Mouse (Mus musculus) liver, embryonic 12.5 days (tissue): ENCODE data around the gene Rdh7. TPM values are rescaled to one million over a fixed set of nuclear protein-coding genes. Genes with fewer than 3 reads are reported as not detected.
"Not testable (repeated sequence)": the region's sequence is repeated elsewhere in the genome, so short reads cannot be mapped to it uniquely, and the experiment has no call there.

ENCODE experiments used
- ATAC-seq: fragments of 200-750 bp; cut with Nextera tagmentation; 2 replicates; pipeline ENCODE4 v1.8.0; 2017; ENCODE audit warnings: moderate number of reproducible peaks, mild to moderate bottlenecking, moderate library complexity
- H3K27ac ChIP-seq: fragments of 300-500 bp; sonication (generic); 2 replicates; pipeline ENCODE4 v1.5.1; 2016; ENCODE audit warnings: mild to moderate bottlenecking
- H3K27me3 ChIP-seq: fragments of 300-500 bp; sonication (generic); replicated peaks from 2 replicates; pipeline ENCODE4 v1.6.1; 2016; ENCODE audit warnings: mild to moderate bottlenecking, moderate library complexity
- H3K36me3 ChIP-seq: fragments of 300-500 bp; sonication (generic); 2 replicates; pipeline ENCODE4 v1.6.1; 2016; ENCODE audit warnings: mild to moderate bottlenecking, moderate library complexity
- H3K4me1 ChIP-seq: fragments of 300-500 bp; sonication (generic); 2 replicates; pipeline ENCODE4 v1.6.1; 2016
- H3K4me2 ChIP-seq: fragments of 300-500 bp; sonication (generic); 2 replicates; pipeline ENCODE4 v1.6.1; 2016; ENCODE audit warnings: mild to moderate bottlenecking, moderate library complexity
- H3K4me3 ChIP-seq: fragments of 300-500 bp; sonication (generic); 2 replicates; pipeline ENCODE4 v1.5.1; 2016; ENCODE audit warnings: mild to moderate bottlenecking, moderate library complexity
- H3K9ac ChIP-seq: fragments of 300-500 bp; sonication (generic); 2 replicates; pipeline ENCODE4 v1.6.1; 2016; ENCODE audit warnings: mild to moderate bottlenecking, moderate library complexity
- H3K9me3 ChIP-seq: fragments of 300-500 bp; sonication (generic); replicated peaks from 2 replicates; pipeline ENCODE4 v1.6.1; 2016; ENCODE audit warnings: mild to moderate bottlenecking, moderate library complexity
- WGBS: fragments of 180-500 bp; shearing (Covaris S2); methylation state at CpG from one replicate; pipeline ENCODE4 v1.1.7; 2016; ENCODE audit not compliant: insufficient replicate concordance; 5-methylcytosine and 5-hydroxymethylcytosine counted together
- polyA plus RNA-seq: library from polyadenylated mRNA; unstranded; fragments of >200 nt; fragmentation: Nextera tagmentation; extraction: Ambion mirVana; gene quantifications from 2 replicates; pipeline ENCODE4 v1.2.1, GENCODE M21; 2016

The Rdh7 gene
- polyA plus RNA-seq, 1 experiment from 2014 or later = not detected

DNA sequence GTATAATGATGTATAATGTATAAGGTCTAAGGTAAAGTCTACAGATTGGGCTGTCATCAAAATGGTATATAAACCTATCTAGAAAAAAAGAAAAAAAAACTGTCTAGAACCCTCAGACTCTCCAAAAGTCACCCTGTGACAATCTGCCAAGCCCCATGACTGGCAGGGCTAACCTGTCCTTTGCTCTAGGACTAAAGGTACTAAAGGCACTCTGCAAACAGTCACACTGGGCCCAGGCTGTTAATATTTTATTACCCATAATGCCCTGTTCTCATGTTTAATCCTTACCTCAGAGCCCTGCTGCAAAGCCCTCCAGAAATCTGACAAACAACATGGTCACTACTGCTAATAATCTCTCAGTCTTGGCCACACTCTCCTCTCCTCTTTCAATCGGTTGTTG, 2.1 kb downstream of the Rdh7 start:
- no peak for ATAC-seq
- no peaks in the 10 kb centered on the region for H3K4me1 ChIP-seq
- H3K9ac ChIP-seq = no peak overlapping the region
- H3K9me3 ChIP-seq = no peaks in the 10 kb centered on the region
- H3K4me2 ChIP-seq = no peak overlapping the region
- 62% methylated on average over 1 of the region's 1 CpGs for WGBS
- no peak overlapping the region for H3K27ac ChIP-seq
- no peak overlapping the region for H3K4me3 ChIP-seq
- H3K27me3 ChIP-seq = no peaks in the 10 kb centered on the region
- H3K36me3 ChIP-seq = no peaks in the 10 kb centered on the region

- Histone ChIP-seq H3K27ac (no peak overlapping the region), H3K4me3 (no peak overlapping the region), H3K36me3 (no peaks in the 10 kb centered on the region), H3K9me3 (no peaks in the 10 kb centered on the region), H3K4me1 (peaks cover 18% of the 10 kb centered on the region), H3K9ac (no peak overlapping the region), H3K4me2 (no peak overlapping the region), H3K27me3 (no peaks in the 10 kb centered on the region)
- no peak for ATAC-seq
- WGBS = 78% methylated on average over 4 of the region's 4 CpGs
Measured at GRCm38 (mm10) chr10:127881041-127881440, 7.6 kb downstream of the Rdh7 start.

DNA sequence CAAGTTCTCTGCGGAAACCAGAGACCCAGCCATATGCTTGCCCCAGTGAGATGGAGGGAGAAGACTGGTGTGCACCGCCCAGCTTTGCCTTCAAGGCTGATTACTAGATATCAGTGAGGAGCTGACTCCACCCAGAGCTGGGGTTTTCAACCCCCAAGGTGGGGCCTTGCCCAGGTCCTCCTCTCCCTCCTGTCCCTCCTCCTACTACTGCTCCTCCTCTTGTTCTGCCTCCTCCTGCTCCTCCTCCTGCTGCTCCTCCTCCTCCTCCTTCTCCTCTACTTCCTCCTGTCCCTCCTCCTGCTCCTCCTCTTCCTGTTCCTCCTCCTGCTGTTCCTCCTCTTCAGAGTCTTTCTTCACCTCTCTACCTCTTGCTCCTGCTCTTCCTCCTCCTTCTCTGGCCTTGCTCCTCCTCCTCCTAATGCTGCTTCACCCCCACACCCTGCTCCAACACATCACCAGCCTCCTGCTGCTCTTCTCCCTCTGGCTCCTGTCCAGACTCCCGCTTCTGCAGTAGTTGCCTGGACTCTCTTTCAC, 9.4 kb downstream of the Rdh7 start:
- Histone ChIP-seq H3K4me2 (0 out of 2 replicates have a peak overlapping the region, but pooled peaks have one; percentile 1), H3K27ac (no peak overlapping the region), H3K9ac (no peak overlapping the region), H3K4me3 (no peak overlapping the region), H3K4me1 (peaks cover 18% of the 10 kb centered on the region), H3K36me3 (no peaks in the 10 kb centered on the region), H3K27me3 (no peaks in the 10 kb centered on the region), H3K9me3 (no peaks in the 10 kb centered on the region)
- 50% methylated on average over 3 of the region's 3 CpGs for WGBS
- peak; percentile 80 for ATAC-seq

- peak overlapping the region; percentile 62; the same call in 1 of the 2 replicates for H3K27ac ChIP-seq
- H3K36me3 ChIP-seq = no peaks in the 10 kb centered on the region
- H3K4me3 ChIP-seq = no peak overlapping the region
- peaks cover 18% of the 10 kb centered on the region for H3K4me1 ChIP-seq
- no peak overlapping the region for H3K9ac ChIP-seq
- 36% methylated on average over 3 of the region's 3 CpGs for WGBS
- no peaks in the 10 kb centered on the region for H3K9me3 ChIP-seq
- ATAC-seq = peak; percentile 38
- 0 out of 2 replicates have a peak overlapping the region, but pooled peaks have one; percentile 1 for H3K4me2 ChIP-seq
- H3K27me3 ChIP-seq = no peaks in the 10 kb centered on the region
Measured at GRCm38 (mm10) chr10:127878262-127879057, 10.2 kb downstream of the Rdh7 start.

DNA sequence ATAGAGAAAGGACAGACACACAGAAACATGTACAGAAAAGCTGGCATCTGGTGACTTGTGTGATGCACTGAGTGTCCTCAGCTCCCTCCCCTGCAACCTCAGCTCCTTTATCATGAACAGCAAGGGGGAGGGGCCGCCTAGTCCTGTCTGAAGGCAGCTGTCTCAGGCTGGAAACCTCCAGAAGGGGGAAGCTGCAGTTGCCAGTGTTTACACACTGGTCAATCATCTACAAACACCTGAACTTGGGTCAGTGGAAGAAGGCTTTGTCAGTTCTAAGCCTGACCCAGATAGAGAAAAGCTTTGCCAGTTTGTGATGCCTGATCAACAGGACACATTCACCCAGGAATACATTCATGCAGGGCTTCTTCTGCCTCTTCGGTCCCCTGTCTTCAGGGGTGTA, 10.9 kb downstream of the Rdh7 start:
- peak overlapping the region; percentile 62; the same call in 1 of the 2 replicates for H3K27ac ChIP-seq

GRCm38 (mm10) chr10:127872484-127872883, 16.1 kb downstream of the Rdh7 start:
- no peak for ATAC-seq
- Histone ChIP-seq H3K9me3 (no peaks in the 10 kb centered on the region; the same call in 1 of the 2 replicates), H3K27ac (no peak overlapping the region), H3K4me2 (no peak overlapping the region), H3K36me3 (no peaks in the 10 kb centered on the region), H3K4me1 (no peaks in the 10 kb centered on the region), H3K27me3 (no peaks in the 10 kb centered on the region), H3K9ac (no peak overlapping the region), H3K4me3 (no peak overlapping the region)
- 63% methylated on average over 4 of the region's 4 CpGs for WGBS

More for the DNA sequence above, 10.9 kb downstream of the Rdh7 start:
- Histone ChIP-seq H3K9ac (no peak overlapping the region), H3K36me3 (no peaks in the 10 kb centered on the region), H3K27me3 (no peaks in the 10 kb centered on the region), H3K4me1 (peaks cover 18% of the 10 kb centered on the region), H3K4me2 (no peak overlapping the region), H3K9me3 (no peaks in the 10 kb centered on the region), H3K4me3 (no peak overlapping the region)
- peak; percentile 57 for ATAC-seq
- 42% methylated on average over 2 of the region's 2 CpGs for WGBS

GRCm38 (mm10) chr10:127866232-127866631, 22.4 kb downstream of the Rdh7 start, which contains the start of gene Rdh16f2:
Rdh16f2 (plus strand) TSS chr10:127866474.
- Histone ChIP-seq H3K36me3 (no peaks in the 10 kb centered on the region), H3K4me2 (no peak within 1 kb of the TSS), H3K9ac (no peak within 1 kb of the TSS), H3K4me3 (no peak within 1 kb of the TSS), H3K4me1 (no peaks in the 10 kb centered on the region), H3K9me3 (no peaks in the 10 kb centered on the region; the same call in 1 of the 2 replicates), H3K27ac (no peak within 1 kb of the TSS), H3K27me3 (no peaks in the 10 kb centered on the region)
- 66% methylated on average over 3 of the region's 3 CpGs for WGBS
- ATAC-seq = no peak

DNA sequence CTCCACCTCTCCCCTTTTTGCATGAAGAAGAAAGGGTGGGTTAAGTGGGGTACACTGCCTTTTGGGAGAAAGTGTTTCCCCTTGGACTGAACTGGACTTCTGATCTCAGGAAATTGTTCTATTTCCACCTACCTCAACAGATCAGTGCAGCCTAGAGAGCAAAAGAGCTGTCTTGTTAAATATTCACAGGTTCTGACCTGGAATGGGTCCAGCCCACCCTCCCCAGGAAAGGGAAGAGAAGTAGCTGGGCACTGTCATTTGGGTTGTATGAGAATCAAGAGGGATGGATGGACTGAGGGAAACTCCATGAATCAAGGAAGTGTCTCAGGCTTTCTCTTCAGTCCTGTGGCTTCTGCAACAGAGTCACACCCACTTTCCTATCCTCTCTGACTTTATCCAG, 23.7 kb downstream of the Rdh7 start:
- Histone ChIP-seq H3K4me1 (no peaks in the 10 kb centered on the region), H3K36me3 (no peaks in the 10 kb centered on the region), H3K9me3 (no peaks in the 10 kb centered on the region), H3K9ac (no peak overlapping the region), H3K27ac (no peak overlapping the region), H3K4me3 (no peak overlapping the region), H3K27me3 (no peaks in the 10 kb centered on the region), H3K4me2 (no peak overlapping the region)
- ATAC-seq = no peak

GRCm38 (mm10) chr10:127856376-127856775, 32.2 kb downstream of the Rdh7 start:
- H3K27ac ChIP-seq = no peak overlapping the region
- H3K4me2 ChIP-seq = no peak overlapping the region
- H3K9ac ChIP-seq = no peak overlapping the region
- ATAC-seq = no peak
- no peak overlapping the region for H3K4me3 ChIP-seq
- H3K27me3 ChIP-seq = no peaks in the 10 kb centered on the region
- no peaks in the 10 kb centered on the region for H3K9me3 ChIP-seq
- no peaks in the 10 kb centered on the region for H3K36me3 ChIP-seq
- no peaks in the 10 kb centered on the region for H3K4me1 ChIP-seq

DNA sequence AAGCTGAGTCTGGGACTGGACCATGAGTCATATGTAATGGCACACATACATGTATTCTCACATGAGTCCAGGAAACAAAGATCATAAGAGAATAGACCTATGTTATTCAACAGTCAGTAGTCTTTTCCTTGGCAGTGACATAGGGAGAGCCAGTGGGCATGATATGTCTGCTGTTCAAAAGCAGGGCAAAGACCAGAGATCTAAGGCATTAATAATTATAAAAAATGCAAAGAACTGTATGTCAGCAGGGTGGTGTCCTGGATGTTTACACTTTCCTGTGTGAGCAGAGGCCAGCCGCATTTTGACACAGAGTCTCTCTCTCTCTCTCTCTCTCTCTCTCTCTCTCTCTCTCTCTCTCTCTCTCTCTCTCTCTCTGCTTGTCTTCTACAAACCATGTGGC, 39.0 kb downstream of the Rdh7 start, which contains the start of gene Rdh19:
TSS of gene Rdh19 (plus strand) at position 301 of the 400 bp plus-strand sequence.
- no peaks in the 10 kb centered on the region for H3K27me3 ChIP-seq
- 77% methylated on average over 1 of the region's 1 CpGs for WGBS

DNA sequence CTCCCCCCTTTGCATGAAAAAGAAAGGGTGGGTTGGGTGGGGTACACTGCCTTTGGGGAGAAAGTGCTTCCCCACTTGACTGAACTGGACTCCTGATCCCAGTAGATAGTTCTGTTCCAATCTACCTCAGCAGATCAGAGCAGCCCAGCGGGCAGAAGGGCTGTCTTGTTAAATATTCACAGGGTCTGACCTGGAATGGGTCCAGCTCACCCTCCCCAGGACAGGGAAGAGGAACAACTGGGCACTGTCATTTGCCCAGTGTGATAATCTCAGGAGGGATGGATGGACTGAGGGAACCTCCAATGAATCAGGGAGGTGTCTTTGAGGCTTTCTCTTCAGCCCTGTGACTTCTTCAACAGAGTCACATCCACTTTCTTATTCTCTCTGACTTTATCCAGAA, 40.5 kb downstream of the Rdh7 start:
- Histone ChIP-seq H3K4me1 (no peaks in the 10 kb centered on the region), H3K36me3 (no peaks in the 10 kb centered on the region), H3K27me3 (no peaks in the 10 kb centered on the region), H3K4me3 (no peak overlapping the region), H3K9ac (no peak overlapping the region), H3K4me2 (no peak overlapping the region), H3K27ac (no peak overlapping the region), H3K9me3 (no peaks in the 10 kb centered on the region)
- 47% methylated on average over 1 of the region's 1 CpGs for WGBS
- peak; percentile 57; the same call in 1 of the 2 replicates for ATAC-seq

More for the DNA sequence above, 39.0 kb downstream of the Rdh7 start, which contains the start of gene Rdh19:
- Histone ChIP-seq H3K27ac (no peak within 1 kb of the TSS), H3K9me3 (no peaks in the 10 kb centered on the region), H3K4me3 (no peak within 1 kb of the TSS), H3K36me3 (no peaks in the 10 kb centered on the region), H3K4me1 (no peaks in the 10 kb centered on the region), H3K4me2 (no peak within 1 kb of the TSS), H3K9ac (no peak within 1 kb of the TSS)
- no peak for ATAC-seq

DNA sequence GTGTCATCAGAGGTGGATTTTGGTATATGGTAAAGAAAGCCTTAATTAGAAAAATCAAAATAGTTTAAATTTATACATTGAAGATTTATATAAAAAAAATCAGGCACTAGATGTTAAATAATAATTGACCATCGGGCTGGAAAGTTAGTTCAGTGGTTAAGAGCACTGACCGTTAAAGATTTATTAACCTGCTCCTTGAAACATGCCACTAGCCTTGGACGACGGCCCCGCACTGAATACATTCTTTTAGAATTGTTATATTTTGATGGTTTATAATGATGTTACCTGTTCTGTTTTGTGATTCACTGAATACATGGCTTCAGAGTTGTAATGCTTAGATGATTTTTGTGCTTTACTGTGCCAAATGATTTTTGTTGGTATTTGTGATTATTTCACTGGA, 42.7 kb downstream of the Rdh7 start:
- H3K9me3 ChIP-seq, H3K9ac ChIP-seq, H3K27me3 ChIP-seq, H3K4me2 ChIP-seq, H3K36me3 ChIP-seq, H3K27ac ChIP-seq, ATAC-seq, H3K4me1 ChIP-seq, H3K4me3 ChIP-seq: not testable (repeated sequence)
- 81% methylated on average over 5 of the region's 5 CpGs for WGBS
